Mouse (Mus musculus): ENCODE results near the gene Tgfb3.
A peak's percentile ranks its signal among the peaks of the same experiment; 100 is the strongest.

Gene Tgfb3

GRCm38 (mm10) chr12:86078176-86078552 lies 677 bp downstream of the Tgfb3 start:
- DNase-seq, result no peak

- DNase-seq, result no peak
Measured at GRCm38 (mm10) chr12:86077736-86078135, 1.1 kb downstream of the Tgfb3 start.

- no peak for DNase-seq
Measured at GRCm38 (mm10) chr12:86077322-86077721, 1.5 kb downstream of the Tgfb3 start.

- DNase-seq, result peak; percentile 47
Measured at GRCm38 (mm10) chr12:86076321-86076901, 2.4 kb downstream of the Tgfb3 start.

GRCm38 (mm10) chr12:86075358-86075757 lies 3.5 kb downstream of the Tgfb3 start:
- DNase-seq, result no peak

GRCm38 (mm10) chr12:86074681-86075080 lies 4.2 kb downstream of the Tgfb3 start:
- DNase-seq, result no peak

- no peak for DNase-seq
Measured at GRCm38 (mm10) chr12:86071432-86071831, 7.4 kb downstream of the Tgfb3 start.

- DNase-seq, result no peak
Measured at GRCm38 (mm10) chr12:86064796-86065195, 14.0 kb downstream of the Tgfb3 start.

GRCm38 (mm10) chr12:86059341-86059740 lies 19.5 kb downstream of the Tgfb3 start:
- DNase-seq, result peak; percentile 42

GRCm38 (mm10) chr12:86057516-86057915 lies 21.3 kb downstream of the Tgfb3 start:
- no peak for DNase-seq

GRCm38 (mm10) chr12:86056976-86057375 lies 21.9 kb downstream of the Tgfb3 start:
- DNase-seq, result no peak

- DNase-seq, result no peak
Measured at GRCm38 (mm10) chr12:86055306-86055705, 23.5 kb downstream of the Tgfb3 start.

- DNase-seq, result no peak
Measured at GRCm38 (mm10) chr12:86051477-86051876, 27.4 kb downstream of the Tgfb3 start.

GRCm38 (mm10) chr12:86049813-86050212 lies 29.0 kb downstream of the Tgfb3 start:
- no peak for DNase-seq

GRCm38 (mm10) chr12:86047376-86047775 lies 31.5 kb downstream of the Tgfb3 start:
- no peak for DNase-seq

GRCm38 (mm10) chr12:86046776-86047175 lies 32.1 kb downstream of the Tgfb3 start:
- DNase-seq, result no peak

- DNase-seq, result peak; percentile 20
Measured at GRCm38 (mm10) chr12:86046141-86046540, 32.7 kb downstream of the Tgfb3 start.

GRCm38 (mm10) chr12:86039751-86040150 lies 39.1 kb downstream of the Tgfb3 start:
- DNase-seq, result peak; percentile 15

GRCm38 (mm10) chr12:86039078-86039477 lies 39.8 kb downstream of the Tgfb3 start:
- no peak for DNase-seq

- DNase-seq, result peak; percentile 25
Measured at GRCm38 (mm10) chr12:86037235-86037921, 41.5 kb downstream of the Tgfb3 start.

GRCm38 (mm10) chr12:86036368-86037166 lies 42.3 kb downstream of the Tgfb3 start:
- no peak for DNase-seq

GRCm38 (mm10) chr12:86035586-86035985 lies 43.3 kb downstream of the Tgfb3 start:
- DNase-seq, result no peak

GRCm38 (mm10) chr12:86030932-86031331 lies 47.9 kb downstream of the Tgfb3 start:
- no peak for DNase-seq

GRCm38 (mm10) chr12:86027747-86028146 lies 51.1 kb downstream of the Tgfb3 start:
- DNase-seq, result no peak

Measured in lung, postnatal 36 days (tissue).